Mouse (Mus musculus): ENCODE measurements around the gene Fam120a.

DNA sequence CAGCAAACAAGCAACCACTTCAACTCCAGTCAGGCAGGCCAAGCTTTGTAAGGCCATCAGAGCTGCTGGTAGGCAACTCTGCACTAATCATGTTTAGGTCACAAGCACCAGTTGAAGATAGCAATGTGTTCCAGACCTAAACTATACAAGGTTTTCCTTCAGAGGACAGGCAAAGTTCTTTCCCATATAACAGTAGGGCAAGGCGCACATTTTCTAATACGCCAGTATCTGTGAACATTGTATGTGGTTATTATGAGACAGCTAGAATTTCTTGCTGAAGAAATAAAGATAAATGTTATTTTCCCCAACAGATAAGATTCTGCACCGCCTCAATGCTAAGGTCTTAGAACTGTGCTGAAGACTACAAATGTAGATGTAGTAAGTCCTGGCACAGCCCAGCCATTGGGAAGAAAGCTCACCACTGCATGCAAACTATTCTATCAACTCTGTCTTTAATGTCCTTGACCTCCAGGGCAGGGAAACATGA is 50.7 kb downstream of the Fam120a start:
- TF ChIP-seq CTCF (IDR thresholded peaks at IDR 0.05; ENCODE audit: low read depth) (no peak), EP300 (IDR thresholded peaks at IDR 0.05; ENCODE audit: low read depth) (no peak)
